Mouse (Mus musculus) cerebellum, adult 11-12 months (tissue): ENCODE data around the gene Acot3.
"Not testable (repeated sequence)": the region's sequence is repeated elsewhere in the genome, so short reads cannot be mapped to it uniquely, and the experiment has no call there.

Source experiments
- DNase-seq: peaks from one replicate; pipeline ENCODE4 v3.0.0; 2022

Acot3 gene

DNA sequence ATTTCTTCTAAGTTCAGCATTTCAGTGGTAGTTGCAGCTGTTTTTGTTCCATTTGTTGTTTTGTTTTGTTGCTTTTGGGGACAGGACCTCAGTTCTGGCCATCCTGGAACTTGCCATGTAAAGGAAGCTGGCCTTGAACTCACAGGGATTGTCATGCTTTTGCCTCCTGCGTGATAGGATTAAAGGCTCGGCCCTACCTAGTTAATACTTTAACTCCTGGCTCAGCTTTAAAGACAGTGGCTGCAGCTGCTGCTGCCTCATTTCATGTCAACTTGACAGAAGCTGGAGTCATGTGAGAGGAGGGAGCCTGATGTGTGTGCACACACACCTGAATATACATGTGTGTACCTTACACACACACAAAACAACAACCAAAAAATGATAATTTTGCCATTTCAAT, 7.9 kb upstream of the Acot3 start:
- no peak for DNase-seq

DNA sequence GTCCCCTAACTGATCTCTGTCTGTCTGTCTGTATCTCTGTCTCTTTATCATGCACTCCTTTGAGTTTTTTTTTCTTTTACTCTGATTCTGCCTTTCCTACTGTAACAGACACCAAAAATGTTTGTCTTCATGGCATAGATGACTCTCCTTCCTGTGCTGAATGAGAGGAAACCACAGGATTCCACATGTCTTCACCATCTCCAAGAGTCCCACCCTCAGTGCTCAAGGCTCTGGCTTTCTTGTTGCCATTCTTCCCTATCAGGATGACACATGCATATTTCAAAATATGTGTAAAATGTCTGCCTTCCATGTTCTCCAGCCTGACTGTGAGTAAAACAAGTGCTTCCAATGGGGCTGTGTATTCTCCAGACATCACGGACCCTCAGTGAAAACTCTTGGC, 5.0 kb upstream of the Acot3 start:
- no peak for DNase-seq

DNA sequence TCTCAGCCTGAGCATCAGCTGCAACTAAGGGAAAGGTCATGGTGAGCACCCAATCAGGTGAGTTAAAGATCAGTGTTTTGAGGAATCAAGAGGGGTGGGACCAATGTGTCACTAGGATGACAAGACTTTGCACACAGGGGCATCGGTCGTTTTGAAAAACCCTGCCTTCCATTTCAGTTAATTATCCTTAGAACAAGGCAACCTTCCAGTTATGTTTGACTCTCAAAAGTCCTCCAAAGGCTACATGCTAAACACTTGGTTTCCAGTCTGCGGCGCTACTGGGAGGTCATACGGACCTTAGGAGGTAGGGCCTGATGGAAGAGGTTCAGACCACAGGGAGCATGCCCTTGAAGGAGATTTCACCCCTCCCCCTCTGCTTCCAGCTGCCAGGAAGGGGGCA, 1.2 kb upstream of the Acot3 start:
- not testable (repeated sequence) for DNase-seq

DNA sequence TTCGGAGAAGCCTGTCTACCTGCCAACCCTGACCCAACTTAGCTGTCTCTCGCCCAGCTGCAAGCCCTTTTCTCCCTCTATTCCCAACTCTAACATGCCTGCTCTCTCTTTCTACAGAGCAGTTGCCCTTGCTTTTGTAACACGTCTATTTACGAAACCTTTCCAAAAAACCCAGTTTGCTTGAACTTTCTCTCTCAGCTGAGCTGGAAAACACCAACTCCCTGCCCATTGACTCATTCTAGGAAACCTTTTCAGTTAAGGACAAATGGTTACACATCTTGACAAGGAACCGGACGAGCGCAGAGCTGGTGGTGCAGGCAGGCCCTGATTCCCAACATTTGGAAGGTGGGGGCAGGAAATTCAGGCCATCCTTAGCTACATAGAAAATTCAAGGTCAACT, 665 bp downstream of the Acot3 start:
- no peak for DNase-seq

DNA sequence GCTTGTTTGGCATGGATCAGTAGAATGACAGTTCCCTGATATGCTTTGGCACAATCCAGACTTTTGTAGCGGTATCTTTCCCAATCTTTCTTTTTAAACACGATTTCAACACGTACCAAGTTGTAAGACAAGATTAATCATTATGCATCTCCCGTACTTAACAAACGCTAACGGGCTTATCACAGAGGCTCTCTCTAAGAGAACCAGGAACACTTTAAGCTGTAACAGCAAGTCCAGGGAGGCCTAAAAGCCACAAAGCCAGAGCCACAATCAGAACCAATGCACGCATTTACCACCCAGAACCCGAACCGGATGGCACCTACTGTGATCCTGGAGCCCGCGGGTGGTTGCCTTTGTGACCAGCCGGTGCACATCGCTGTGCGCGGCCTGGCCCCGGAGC, 1.2 kb downstream of the Acot3 start:
- DNase-seq = no peak

DNA sequence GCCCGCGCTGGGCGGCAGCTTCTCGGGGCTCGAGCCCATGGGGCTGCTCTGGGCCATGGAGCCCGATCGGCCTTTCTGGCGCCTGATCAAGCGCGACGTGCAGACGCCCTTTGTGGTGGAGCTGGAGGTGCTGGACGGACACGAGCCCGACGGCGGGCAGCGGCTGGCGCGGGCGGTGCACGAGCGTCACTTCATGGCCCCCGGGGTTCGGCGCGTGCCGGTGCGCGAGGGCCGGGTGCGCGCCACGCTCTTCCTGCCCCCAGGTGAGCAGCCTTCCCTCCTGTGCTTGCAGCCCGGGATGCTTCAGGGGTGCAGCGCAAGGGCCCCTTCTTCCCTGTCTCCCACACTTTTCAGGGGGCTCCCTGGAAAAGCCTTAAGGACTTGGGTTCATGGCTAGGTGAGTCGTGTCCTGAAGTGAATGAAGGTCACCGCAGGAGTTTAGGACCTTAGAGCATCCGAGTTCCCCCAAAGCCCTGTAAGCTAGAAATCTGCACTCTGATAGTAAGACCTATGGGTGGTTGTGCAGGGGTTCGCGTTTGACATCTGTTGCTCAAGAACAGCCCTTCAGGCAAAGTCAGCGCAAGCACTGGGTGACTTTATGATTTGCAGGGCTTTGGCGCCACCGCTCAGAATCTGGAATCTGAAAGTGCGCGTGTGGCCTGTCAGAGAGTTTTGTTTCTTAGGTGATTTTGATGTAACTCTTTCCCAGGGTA, 1.9 kb downstream of the Acot3 start:
- DNase-seq = no peak

DNA sequence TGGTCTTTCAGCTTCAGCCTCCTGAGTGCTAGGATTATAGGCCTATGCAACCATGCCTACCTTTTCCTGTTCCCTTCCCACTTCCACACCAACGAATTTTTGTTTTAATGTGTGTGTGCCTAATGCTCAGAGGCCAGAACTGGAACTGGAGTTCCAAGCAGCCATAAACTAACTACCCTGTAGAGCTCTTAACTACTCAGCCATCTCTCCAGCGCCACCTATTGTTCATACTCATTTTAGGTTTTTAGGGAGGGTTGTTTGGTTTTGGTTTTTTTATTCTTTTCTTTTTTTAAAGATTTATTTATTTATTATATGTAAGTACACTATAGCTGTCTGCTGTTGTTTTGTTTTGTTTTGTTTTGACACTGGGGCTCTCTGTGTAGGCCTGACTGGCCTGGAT, 9.0 kb downstream of the Acot3 start:
- no peak for DNase-seq

DNA sequence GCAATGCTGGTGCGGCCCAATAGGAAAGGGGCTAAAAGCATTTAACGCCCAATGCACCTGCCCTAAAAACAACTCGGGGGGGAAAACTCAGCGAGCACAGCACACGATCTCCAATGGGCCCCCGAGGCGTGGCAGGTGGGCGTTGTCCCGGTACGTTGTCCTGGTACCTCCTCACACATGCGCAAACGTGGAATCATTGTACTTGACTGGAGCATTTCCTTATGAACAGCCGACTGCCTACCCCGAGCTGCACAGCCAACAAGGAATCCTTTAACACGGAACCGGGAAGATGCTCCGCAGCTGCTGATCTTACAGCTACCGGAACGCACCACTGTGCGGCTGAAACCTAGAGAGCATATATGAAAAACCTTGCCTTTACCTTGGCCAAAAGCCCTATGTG, 10.4 kb downstream of the Acot3 start:
- no peak for DNase-seq

DNA sequence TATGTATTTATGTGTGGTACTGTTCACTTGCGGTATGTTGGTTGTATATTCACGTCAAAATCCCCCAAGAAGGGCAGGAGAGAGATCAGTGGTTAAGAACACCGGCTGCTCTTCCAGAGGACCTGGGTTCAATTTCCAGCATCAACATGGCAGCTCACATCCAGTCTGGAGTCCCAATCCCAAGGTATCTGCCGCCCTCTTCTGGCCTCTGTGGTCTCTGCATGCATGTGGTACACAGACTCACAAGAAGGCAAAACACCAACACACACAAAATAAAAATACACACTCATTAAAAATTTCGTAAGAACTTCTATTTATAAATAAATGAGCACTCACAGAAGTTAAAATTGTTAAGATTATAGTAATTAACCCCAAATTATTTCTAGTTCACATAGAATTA, 11.3 kb downstream of the Acot3 start:
- DNase-seq = no peak

DNA sequence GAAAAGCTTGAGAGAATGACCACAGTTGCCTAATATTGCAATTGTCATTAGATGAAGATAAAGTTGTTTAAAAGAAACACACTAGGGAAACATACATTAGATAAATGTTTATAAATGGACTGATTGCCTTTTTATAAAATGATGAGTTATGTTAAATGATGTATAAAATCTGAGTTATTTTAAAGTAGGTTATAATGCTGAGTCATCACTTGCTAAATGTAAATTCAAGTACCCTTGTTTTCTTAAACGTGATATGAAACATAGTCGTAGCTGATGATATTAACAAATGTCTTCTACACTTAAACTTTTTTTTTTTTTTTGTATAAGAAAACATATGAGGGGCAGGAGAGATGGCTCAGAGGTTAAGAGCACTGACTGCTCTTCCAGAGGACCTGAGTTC, 11.9 kb downstream of the Acot3 start:
- DNase-seq = no peak

DNA sequence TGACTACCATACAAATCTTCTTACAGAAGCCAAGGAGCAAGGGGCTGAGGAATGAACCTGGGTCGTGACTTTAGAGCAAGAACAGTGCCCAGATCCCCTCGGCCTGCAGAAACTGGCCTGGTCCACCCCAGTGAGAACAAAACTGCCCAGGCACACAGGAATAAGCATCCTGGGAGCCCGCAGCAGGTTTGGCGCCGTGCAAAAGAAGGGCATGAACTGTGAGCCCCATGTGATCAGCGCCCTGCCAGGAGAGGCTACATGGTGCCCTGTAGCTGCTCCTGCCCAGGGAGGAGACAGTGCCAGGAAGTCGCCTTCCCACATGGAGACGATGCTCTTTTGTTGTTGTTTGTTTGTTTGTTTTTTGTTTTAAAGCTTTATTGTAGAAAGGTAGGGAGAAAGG, 12.7 kb downstream of the Acot3 start:
- DNase-seq = no peak

DNA sequence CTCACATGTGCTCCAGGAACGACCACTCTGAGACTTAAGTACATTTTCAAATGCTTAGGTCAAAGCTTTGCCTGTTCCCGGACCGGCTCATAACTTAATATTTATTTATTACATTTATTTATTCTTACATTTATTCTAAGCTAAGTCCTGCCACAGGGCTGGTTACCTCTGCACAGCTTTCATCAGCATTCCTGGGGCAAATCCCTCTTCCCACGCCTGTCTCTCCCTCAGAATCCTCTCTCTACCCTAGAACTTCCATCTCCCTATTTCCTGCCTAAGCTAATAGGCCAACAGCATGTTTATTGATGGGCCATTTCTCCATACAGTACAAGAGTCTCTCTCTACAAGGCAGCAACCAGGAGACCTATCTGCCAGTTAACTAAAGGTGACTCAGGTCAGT, 15.8 kb downstream of the Acot3 start:
- DNase-seq = no peak

DNA sequence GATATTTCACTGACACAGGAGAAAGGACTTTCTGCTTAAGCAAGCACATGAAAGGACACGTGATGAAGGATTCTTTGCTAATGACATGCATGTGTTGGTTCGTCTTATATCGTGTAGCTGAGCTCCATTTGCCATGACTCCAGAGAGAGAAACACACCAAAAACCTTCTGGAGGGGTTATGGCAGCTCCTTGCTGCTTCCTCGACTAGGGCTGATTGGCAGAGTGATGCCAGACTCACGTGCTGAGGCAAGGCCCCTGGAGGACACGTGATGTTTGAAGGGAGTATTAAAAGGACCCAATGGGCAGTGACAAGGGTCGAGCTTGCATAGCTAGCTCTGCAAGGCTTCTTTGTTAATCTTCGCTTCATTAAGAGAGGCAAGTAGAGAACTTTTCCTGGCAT, 16.4 kb downstream of the Acot3 start:
- no peak for DNase-seq

DNA sequence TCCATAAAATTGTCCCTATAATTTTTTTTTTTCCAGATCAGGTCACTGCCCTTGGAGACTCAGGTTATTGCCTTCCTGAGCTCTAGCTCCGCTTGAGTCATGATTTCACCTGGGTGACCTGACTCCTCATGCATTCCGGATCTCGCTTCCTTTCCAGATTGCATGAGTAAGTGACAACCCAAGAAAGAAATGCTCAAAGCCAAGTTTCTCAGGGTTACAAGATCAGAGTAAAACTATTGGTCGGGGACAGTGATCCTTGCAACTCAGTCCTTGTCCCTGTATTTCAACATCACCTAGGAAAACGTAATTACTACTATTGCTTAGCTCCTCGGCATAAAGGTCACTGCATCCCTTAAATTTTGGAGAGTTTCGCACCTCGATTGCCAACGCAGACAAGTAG, 17.0 kb downstream of the Acot3 start, which contains the start of gene Acot5:
TSS of gene Acot5 (plus strand) at position 340 of the 400 bp plus-strand sequence.
- DNase-seq = no peak

DNA sequence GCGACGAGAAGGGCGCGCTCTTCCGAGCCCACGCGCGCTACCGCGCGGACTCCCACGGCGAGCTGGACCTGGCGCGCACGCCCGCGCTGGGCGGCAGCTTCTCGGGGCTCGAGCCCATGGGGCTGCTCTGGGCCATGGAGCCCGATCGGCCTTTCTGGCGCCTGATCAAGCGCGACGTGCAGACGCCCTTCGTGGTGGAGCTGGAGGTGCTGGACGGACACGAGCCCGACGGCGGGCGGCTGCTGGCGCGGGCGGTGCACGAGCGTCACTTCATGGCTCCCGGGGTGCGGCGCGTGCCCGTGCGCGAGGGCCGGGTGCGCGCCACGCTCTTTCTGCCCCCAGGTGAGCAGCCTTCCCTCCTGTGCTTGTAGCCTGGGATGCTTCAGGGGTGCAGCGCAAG, 17.6 kb downstream of the Acot3 start:
- peak; percentile 43 for DNase-seq

DNA sequence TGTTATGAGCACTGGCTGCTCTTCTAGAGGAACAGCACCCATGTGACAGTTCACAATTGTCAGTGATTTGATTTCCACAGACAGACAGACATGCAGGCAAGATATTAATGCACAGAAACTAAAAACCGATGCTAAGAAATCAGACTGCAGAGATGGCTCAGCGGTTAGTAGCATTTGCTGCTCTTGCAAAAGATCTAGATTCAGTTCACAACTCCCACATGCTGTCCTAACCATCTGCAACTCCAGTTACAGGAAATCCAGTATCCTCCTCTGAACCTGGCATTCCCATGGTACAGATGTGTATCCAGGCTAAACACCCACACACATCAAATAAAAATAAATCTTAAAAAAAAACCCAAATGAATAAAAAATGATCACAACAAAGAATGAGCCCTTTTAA, 19.8 kb downstream of the Acot3 start:
- no peak for DNase-seq

DNA sequence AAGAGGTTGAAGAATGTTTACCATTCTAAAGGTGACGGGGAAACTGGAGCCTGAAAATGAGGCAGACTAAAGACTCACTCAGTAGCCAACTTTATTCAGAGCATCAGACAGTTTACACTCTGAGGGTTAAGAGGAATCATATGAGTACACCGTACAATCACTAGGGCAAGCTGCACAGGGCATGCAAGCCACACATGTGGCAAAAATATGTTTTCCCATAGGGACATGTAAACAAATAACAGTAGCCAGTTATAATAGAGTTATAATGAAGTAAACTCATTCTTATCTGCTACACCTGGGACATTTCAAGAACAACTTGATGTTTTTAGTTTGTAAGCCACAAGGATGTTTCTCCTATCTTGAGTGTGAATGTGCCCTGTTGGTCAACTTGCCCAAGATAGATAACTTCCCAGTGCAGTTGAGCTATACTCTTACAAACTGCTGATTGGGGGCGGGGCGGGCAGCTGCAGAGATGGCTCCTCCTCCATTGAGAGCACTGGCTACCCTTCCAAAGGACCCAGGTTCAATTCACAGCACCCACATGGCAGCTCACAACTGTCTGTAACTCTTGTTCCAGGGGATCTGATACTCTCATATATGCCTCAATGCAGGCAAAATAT, 25.5 kb downstream of the Acot3 start:
- DNase-seq = no peak

DNA sequence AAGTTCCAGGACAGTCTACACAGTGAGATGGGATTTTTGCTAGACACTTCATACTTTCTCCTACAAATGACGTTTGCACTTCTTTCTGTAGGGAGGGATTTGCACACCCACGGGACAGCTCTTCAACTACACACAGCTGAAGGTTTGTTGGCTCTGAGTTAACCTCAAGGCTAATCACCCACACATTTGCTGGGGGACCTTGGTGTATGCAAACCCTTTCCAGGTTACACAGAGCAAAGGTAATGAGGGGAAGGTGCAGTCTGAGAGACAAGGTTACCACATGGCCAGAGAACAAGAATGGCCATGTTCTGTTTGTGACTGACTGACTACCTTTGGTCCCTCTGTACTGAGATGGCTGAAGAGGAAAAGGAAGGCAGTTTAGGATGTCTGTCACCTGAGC, 31.9 kb downstream of the Acot3 start:
- no peak for DNase-seq

DNA sequence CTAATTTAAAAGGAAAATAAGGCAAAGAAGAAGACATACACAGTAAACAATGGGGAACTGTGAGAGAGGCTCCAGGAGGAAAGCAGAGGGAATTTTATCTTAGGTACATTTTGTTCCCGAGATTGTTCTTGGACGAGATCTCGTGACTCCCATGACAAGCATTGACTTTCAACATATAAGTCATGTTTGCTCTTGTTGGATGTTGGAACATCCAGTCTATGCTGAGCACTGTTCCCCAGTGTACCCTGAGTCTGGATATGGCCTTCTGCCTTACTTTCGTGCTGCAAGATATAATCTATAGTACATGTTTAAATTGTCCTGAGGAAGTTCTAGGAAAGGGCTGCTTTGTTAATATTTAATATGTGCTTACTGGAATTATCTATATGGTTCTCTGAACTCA, 32.6 kb downstream of the Acot3 start:
- no peak for DNase-seq

DNA sequence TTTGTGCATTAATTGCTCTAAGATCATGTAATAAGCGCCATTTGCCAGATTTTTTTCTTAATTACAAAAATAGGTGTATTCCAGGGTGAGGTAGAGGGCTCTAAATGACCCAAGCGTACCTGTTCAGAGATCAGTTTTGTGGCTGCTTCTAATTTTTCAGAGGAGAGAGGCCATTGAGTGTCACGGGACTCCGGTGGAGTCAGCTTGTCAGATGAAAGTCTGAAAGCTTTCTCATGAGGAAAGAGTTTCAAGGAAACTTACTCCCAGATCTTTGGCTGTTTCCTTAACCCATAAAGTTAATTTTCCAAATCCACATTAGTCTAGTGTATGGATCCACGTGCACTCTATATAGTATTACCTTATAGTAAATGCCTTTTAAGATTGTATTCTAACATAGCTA, 42.7 kb downstream of the Acot3 start:
- DNase-seq = not testable (repeated sequence)

DNA sequence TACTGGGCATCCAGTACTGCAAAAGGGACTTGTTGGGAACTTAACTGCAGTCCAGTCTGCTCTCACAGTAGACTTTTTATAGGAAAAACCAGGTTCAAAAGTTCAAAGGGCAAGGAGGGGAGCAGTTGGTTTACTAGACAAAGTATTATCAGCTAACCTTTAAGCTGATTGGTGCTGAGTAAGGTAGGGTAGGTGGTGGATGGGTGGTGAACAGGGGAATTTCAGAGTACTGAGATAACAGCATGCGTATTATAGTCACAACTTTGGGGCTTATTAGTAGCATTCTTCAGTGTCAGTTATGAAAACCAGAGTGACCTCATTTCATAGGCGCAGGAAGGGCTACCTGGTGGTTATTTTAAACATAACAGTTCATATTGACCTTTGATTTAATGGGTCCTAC, 47.7 kb downstream of the Acot3 start:
- DNase-seq = no peak

DNA sequence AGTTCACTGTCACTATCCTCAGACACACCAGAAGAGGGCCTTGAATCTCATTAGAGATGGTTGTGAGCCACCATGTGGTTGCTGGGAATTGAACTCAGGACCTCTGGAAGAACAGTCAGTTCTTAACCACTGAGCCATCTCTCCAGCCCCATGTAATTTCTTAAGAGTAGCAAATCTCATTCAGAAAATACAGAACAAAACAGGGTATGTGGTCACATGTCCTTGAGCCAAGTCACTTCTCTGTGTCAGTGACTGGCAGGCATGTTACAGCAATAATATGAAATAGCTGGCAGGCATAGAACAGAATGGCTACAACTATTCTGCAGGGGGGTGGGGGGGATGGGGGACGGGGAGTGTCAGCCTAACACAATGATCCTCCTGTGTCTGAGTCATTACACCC, 48.1 kb downstream of the Acot3 start:
- no peak for DNase-seq

DNA sequence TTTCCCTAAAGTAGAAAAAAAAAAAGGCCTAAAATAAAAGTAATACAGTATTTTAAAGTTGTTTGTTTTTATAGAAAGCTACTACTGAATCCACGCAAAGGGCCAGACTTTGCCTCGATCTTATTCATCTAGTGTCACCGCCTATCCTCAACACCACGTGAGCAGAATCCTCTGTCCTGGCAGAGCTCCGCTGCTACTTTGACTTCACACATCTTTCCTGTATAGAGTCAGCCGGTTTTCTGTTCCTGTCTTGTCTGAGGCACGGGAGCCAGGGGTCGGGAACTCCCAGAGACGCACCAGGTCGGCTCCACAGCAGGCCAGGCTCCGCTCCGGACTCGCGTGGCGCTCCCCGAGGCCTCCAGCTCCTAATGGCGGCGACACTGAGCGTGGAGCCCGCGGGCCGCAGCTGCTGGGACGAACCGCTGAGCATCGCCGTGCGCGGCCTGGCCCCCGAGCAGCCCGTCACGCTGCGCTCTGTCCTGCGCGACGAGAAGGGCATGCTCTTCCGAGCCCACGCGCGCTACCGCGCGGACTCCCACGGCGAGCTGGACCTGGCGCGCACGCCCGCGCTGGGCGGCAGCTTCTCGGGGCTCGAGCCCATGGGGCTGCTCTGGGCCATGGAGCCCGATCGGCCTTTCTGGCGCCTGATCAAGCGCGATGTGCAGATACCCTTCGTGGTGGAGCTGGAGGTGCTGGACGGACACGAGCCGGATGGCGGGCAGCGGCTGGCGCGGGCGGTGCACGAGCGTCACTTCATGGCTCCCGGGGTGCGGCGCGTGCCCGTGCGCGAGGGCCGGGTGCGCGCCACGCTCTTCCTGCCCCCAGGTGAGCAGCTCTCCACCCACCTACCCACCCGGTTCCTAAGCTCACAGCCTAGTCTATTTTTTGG, 48.9 kb downstream of the Acot3 start, which contains the start of gene Acot6:
TSS of gene Acot6 (plus strand) at position 51 of the 889 bp plus-strand sequence.
- DNase-seq = peak; percentile 53

DNA sequence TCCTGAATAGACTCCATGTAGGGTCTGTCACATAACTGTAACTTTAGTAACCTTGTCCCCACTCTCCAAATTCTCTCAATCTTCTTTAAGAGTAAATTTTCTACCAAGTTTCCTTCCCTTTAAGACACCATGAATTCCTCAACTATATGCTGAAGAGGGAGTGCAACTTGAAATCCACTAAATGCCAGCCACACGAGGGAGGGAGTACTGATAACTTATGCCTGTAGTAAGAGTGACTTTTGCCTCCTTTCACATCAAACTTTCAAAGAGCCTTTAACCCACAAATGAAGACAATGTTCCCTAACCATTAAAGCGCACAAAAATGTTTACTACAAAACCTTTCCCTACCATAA, 49.5 kb downstream of the Acot3 start:
- no peak for DNase-seq
